Mouse (Mus musculus): ENCODE measurements around the gene Coq5. TPM values are rescaled to one million over a fixed set of nuclear protein-coding genes. Genes with fewer than 3 reads are reported as not detected.
A peak's percentile ranks its signal among the peaks of the same experiment; 100 is the strongest.
"Not testable (repeated sequence)": the region's sequence is repeated elsewhere in the genome, so short reads cannot be mapped to it uniquely, and the experiment has no call there.

Coq5 gene
- polyA plus RNA-seq, 1 experiment from 2014 or later: 38.6 TPM

- ATAC-seq (ENCODE audit: low read depth): no peak
- no peaks in the 10 kb centered on the region for H3K27me3 ChIP-seq (ENCODE audit: control insufficient read depth, insufficient read depth, low read depth, low read length)
- WGBS: 66% methylated on average over 10 of the region's 10 CpGs
- H3K4me2 ChIP-seq (ENCODE audit: low read depth, low read length): no peak overlapping the region
- peaks cover 17% of the 10 kb centered on the region for H3K36me3 ChIP-seq (ENCODE audit: control insufficient read depth, insufficient read depth, low read length)
- no peak overlapping the region for H3K4me3 ChIP-seq (ENCODE audit: low read length)
- H3K27ac ChIP-seq (ENCODE audit: low read length): 0 out of 2 replicates have a peak overlapping the region, but pooled peaks have one; percentile 2
- no peaks in the 10 kb centered on the region for H3K9me3 ChIP-seq (ENCODE audit: control insufficient read depth, low read length)
- H3K4me1 ChIP-seq (replicated peaks; ENCODE audit: control insufficient read depth, insufficient read depth, low read length): peaks cover 15% of the 10 kb centered on the region
- H3K9ac ChIP-seq (ENCODE audit: low read length): no peak overlapping the region
Observed at GRCm38 (mm10) chr5:115296347-115296746, 16.9 kb downstream of the Coq5 start.

DNA sequence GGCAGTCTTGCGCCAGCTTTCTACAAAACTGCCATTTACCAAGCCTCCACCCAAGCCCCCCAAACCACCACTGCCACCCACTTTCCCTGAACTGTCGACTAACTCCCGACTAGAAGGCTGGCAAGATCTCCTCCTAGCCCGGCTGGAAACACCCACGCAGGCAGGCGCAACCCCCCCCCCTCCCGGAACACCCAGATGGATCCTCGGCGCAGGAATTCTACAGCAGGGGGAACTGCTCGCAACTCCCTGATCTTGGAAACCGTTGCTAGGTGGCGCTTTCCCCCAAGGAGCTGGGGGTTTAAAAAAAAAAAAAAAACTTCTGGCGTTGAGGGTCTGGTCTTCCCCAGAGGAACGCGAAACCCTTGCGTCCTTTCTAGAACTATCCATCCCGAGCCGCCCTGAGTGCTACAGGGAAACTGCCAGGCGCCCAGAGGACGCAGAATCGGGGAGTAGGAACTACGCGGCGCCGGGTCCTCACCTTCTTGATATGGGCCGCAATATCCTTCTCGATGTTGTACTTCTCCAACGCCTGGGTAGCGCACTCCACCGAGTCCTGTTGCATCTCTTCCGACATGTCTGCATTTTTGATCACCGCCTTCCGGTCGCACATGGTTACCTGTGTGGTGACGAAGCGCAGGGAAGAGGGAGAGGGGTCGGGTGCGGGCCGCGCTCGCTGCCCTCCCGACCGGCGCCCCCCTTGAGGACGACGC, 20.7 kb downstream of the Coq5 start:
- Histone ChIP-seq H3K36me3 (ENCODE audit: control insufficient read depth, insufficient read depth, low read length) (peaks cover 17% of the 10 kb centered on the region), H3K9me3 (ENCODE audit: control insufficient read depth, low read length) (no peaks in the 10 kb centered on the region), H3K9ac (ENCODE audit: low read length) (peak overlapping the region; percentile 88), H3K4me2 (ENCODE audit: low read depth, low read length) (peak overlapping the region; percentile 62), H3K4me3 (ENCODE audit: low read length) (peak overlapping the region; percentile 90), H3K27ac (ENCODE audit: low read length) (peak overlapping the region; percentile 97), H3K27me3 (ENCODE audit: control insufficient read depth, insufficient read depth, low read depth, low read length) (no peaks in the 10 kb centered on the region), H3K4me1 (replicated peaks; ENCODE audit: control insufficient read depth, insufficient read depth, low read length) (peaks cover 20% of the 10 kb centered on the region)
- under 1% methylated on average over 45 of the region's 46 CpGs for WGBS
- peak; percentile 11 for ATAC-seq (ENCODE audit: low read depth)

DNA sequence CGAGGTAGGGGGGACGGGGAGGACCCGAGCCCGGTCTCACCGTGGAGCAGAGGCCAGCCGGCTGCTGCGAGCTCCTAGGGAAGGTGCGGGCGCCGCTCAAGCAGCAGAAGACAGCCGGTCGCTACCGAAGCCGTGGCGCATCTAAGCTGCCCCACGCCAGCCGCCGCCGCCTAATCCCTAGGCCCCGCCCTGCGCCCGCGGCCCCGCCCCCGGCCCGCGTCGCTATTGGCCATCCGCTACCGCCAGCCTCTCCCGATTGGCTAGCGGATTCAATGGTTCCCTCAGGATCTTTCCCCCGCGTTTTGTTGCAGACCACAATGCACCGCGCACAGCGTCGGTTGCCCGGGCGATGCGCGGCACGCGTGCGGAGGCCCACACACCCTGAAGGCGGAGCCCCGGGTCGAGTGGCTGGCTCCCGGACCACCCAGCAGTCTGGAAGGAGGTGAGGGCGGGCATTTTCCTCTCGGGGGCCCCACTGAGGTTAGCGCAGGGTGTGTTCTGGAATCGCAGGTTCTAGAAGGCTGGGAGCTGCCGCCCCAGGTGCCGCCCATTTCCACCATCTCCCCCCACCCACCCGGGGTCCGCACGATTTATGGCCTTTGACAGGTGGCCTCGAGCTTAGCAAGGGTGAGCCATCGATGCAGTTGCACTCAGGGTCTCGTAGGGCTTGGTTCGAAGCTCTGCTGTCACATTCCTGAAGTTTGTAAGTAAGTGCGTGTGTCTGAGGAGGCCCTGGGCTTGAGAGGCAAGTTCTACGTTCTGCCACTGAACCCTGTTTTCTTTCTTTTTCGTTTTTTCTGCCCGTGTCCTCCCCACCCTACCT, 21.5 kb downstream of the Coq5 start, which contains the start of gene Dynll1:
TSS of gene Dynll1 (minus strand) at position 208 of the 823 bp plus-strand sequence.
- Histone ChIP-seq H3K36me3 (ENCODE audit: control insufficient read depth, insufficient read depth, low read length) (peaks cover 17% of the 10 kb centered on the region), H3K9ac (ENCODE audit: low read length) (peak within 1 kb of the TSS; percentile 88), H3K27me3 (ENCODE audit: control insufficient read depth, insufficient read depth, low read depth, low read length) (no peaks in the 10 kb centered on the region), H3K4me2 (ENCODE audit: low read depth, low read length) (peak within 1 kb of the TSS; percentile 71), H3K4me3 (ENCODE audit: low read length) (peak within 1 kb of the TSS; percentile 90), H3K4me1 (replicated peaks; ENCODE audit: control insufficient read depth, insufficient read depth, low read length) (peaks cover 20% of the 10 kb centered on the region), H3K9me3 (ENCODE audit: control insufficient read depth, low read length) (no peaks in the 10 kb centered on the region), H3K27ac (ENCODE audit: low read length) (peak within 1 kb of the TSS; percentile 97)
- ATAC-seq (ENCODE audit: low read depth): peak; percentile 98
- WGBS: under 1% methylated on average over 63 of the region's 66 CpGs

DNA sequence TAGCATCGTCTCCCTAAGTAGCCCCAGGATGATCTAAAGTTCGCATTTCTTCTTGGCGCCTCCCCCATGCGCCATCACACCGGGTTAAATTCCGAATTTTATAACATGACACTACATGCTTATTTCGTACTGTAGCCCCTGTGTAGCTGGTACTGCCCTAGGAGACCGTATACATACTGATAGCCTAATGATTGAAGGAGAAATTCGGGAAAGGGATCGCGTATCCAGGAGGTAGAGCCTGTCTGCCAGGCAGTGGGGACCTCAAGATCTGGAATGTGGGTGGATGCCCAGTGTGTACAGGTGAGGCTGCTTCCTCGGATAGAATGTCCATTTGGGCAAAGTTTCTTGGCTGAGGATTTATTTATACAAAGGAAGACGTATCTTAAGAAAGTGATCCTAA, 22.1 kb downstream of the Coq5 start:
- Histone ChIP-seq H3K4me3 (ENCODE audit: low read length) (peak overlapping the region; percentile 90), H3K9ac (ENCODE audit: low read length) (peak overlapping the region; percentile 60), H3K36me3 (ENCODE audit: control insufficient read depth, insufficient read depth, low read length) (peaks cover 12% of the 10 kb centered on the region), H3K27me3 (ENCODE audit: control insufficient read depth, insufficient read depth, low read depth, low read length) (no peaks in the 10 kb centered on the region), H3K4me2 (ENCODE audit: low read depth, low read length) (peak overlapping the region; percentile 71), H3K9me3 (ENCODE audit: control insufficient read depth, low read length) (no peaks in the 10 kb centered on the region), H3K4me1 (replicated peaks; ENCODE audit: control insufficient read depth, insufficient read depth, low read length) (peaks cover 20% of the 10 kb centered on the region), H3K27ac (ENCODE audit: low read length) (peak overlapping the region; percentile 43)
- no peak for ATAC-seq (ENCODE audit: low read depth)
- 13% methylated on average over 13 of the region's 13 CpGs for whole genome bisulfite sequencing

DNA sequence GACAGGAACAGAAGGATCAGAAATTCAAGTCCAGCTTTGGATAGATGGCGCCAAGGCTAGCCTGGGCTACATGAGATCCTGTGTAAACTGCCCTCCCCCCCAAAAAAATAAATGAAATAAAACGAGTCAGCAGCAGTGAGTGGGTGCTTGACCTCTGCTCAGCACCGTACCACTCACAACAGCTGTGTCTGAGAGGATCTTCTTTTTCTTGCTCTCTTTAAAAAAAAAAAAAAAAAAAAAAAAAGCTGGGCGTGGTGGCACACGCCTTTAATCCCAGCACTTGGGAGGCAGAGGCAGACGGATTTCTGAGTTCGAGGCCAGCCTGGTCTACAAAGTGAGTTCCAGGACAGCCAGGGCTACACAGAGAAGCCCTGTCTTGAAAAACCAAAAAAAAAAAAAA, 22.7 kb downstream of the Coq5 start:
- 55% methylated on average over 3 of the region's 7 CpGs for WGBS
- not testable (repeated sequence) for ATAC-seq (ENCODE audit: low read depth); H3K9me3 ChIP-seq (ENCODE audit: control insufficient read depth, low read length); H3K27ac ChIP-seq (ENCODE audit: low read length); H3K4me3 ChIP-seq (ENCODE audit: low read length); H3K9ac ChIP-seq (ENCODE audit: low read length); H3K27me3 ChIP-seq (ENCODE audit: control insufficient read depth, insufficient read depth, low read depth, low read length)
- Histone ChIP-seq H3K4me1 (replicated peaks; ENCODE audit: control insufficient read depth, insufficient read depth, low read length) (peaks cover 20% of the 10 kb centered on the region), H3K36me3 (ENCODE audit: control insufficient read depth, insufficient read depth, low read length) (peaks cover 12% of the 10 kb centered on the region), H3K4me2 (ENCODE audit: low read depth, low read length) (peak overlapping the region; percentile 71)

- Histone ChIP-seq H3K27me3 (ENCODE audit: control insufficient read depth, insufficient read depth, low read depth, low read length) (no peaks in the 10 kb centered on the region), H3K4me2 (ENCODE audit: low read depth, low read length) (no peak overlapping the region), H3K36me3 (ENCODE audit: control insufficient read depth, insufficient read depth, low read length) (no peaks in the 10 kb centered on the region), H3K4me1 (replicated peaks; ENCODE audit: control insufficient read depth, insufficient read depth, low read length) (peaks cover 16% of the 10 kb centered on the region), H3K27ac (ENCODE audit: low read length) (no peak overlapping the region), H3K9me3 (ENCODE audit: control insufficient read depth, low read length) (no peaks in the 10 kb centered on the region), H3K9ac (ENCODE audit: low read length) (no peak overlapping the region), H3K4me3 (ENCODE audit: low read length) (no peak overlapping the region)
- ATAC-seq (ENCODE audit: low read depth): no peak
- WGBS: 67% methylated on average over 4 of the region's 4 CpGs
Observed at GRCm38 (mm10) chr5:115312354-115312753, 32.9 kb downstream of the Coq5 start.

DNA sequence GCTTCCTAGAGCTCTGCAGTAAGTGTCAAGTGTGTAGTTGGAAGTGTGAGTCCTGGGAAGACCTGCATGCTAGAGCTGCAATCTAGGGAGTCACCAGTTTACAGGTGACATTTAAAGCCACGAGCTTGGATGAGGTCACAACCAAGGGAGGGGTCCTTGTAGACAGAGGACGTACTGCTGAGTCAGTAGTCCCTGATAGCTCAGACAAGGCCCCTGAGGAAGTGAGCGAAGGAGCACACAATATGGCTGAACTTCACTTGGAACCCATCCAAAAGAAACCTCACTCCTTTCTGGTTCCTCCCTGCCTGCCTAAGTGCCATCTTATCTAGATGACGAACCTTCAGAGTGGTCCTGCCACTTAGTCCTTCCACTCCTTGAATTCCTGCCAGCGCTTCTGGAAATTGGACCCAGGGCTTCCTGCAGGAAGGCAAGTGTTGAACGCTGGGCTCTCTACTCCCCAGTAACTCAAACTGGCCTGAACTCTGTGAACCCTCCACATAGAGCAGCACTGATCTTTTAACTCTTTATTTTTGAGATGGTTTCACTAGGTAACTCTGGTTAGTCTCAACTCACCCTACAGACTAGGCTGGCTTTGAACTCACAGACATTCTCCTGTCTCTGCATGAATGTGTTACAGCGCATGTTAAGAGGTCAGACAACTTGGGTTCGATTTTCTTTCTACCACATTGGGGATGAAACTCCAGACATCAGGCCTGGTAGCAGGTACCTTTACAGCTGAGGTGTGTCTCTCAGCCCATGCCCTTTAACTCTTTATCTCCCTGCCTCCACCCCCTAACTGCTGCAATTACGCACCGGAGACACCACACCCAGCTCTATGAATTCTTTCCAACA, 33.6 kb downstream of the Coq5 start:
- no peaks in the 10 kb centered on the region for H3K36me3 ChIP-seq (ENCODE audit: control insufficient read depth, insufficient read depth, low read length)
- no peaks in the 10 kb centered on the region for H3K27me3 ChIP-seq (ENCODE audit: control insufficient read depth, insufficient read depth, low read depth, low read length)
- H3K4me1 ChIP-seq (replicated peaks; ENCODE audit: control insufficient read depth, insufficient read depth, low read length): peaks cover 21% of the 10 kb centered on the region
- 38% methylated on average over 10 of the region's 10 CpGs for WGBS
- no peak overlapping the region for H3K4me3 ChIP-seq (ENCODE audit: low read length)
- peak overlapping the region; percentile 20; the same call in 1 of the 2 replicates for H3K27ac ChIP-seq (ENCODE audit: low read length)
- 0 out of 2 replicates have a peak overlapping the region, but pooled peaks have one; percentile 19 for H3K9ac ChIP-seq (ENCODE audit: low read length)
- no peaks in the 10 kb centered on the region for H3K9me3 ChIP-seq (ENCODE audit: control insufficient read depth, low read length)
- peak; percentile 66 for ATAC-seq (ENCODE audit: low read depth)
- H3K4me2 ChIP-seq (ENCODE audit: low read depth, low read length): no peak overlapping the region

DNA sequence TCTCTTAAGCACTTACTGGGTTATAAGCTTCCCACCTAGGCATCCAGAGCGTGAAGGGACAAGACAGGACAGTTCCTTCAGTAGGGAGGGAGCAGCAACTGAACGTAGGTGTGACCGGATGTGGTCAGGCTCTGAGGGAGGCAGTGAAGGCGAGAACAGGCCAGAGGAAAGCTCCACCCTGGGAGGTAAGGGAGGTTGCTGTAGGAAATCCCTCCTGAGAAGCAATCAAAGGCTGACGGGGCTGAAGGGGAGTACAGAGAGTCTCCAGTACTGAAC, 34.1 kb downstream of the Coq5 start:
- 0 out of 2 replicates have a peak overlapping the region, but pooled peaks have one; percentile 19 for H3K9ac ChIP-seq (ENCODE audit: low read length)
- H3K36me3 ChIP-seq (ENCODE audit: control insufficient read depth, insufficient read depth, low read length): no peaks in the 10 kb centered on the region
- peaks cover 21% of the 10 kb centered on the region for H3K4me1 ChIP-seq (replicated peaks; ENCODE audit: control insufficient read depth, insufficient read depth, low read length)
- no peak overlapping the region for H3K4me2 ChIP-seq (ENCODE audit: low read depth, low read length)
- no peak overlapping the region for H3K4me3 ChIP-seq (ENCODE audit: low read length)
- H3K27me3 ChIP-seq (ENCODE audit: control insufficient read depth, insufficient read depth, low read depth, low read length): no peaks in the 10 kb centered on the region
- peak overlapping the region; percentile 20; the same call in 1 of the 2 replicates for H3K27ac ChIP-seq (ENCODE audit: low read length)
- no peaks in the 10 kb centered on the region for H3K9me3 ChIP-seq (ENCODE audit: control insufficient read depth, low read length)
- WGBS: 47% methylated on average over 5 of the region's 5 CpGs
- ATAC-seq (ENCODE audit: low read depth): no peak
